Mouse (Mus musculus) heart, postnatal 36 days (tissue): ENCODE measurements at regions not wholly inside any gene's neighbourhood (a gene's known extent, or its start where the extent isn't known, plus 50 kb on each side); places are given as distances from the start of the nearest gene placed in this dataset.

ENCODE experiments used
- DNase-seq, 2 experiments: peaks; one replicate each; pipeline ENCODE4 v3.0.0; 2021 to 2022
- intact Hi-C: fragments of 180-260 bp; cut with DNase I; formaldehyde crosslinking; loops from one replicate; pipeline ENCODE4 v1.15.1; 2025

GRCm38 (mm10) chr8:15734461-15734860, 688.6 kb upstream of the BB014433 start:
- intact Hi-C loops, result loop anchor here (10.0 kb wide), 1 partner anchor 590 kb away; no protein-coding TSS in a partner anchor
- DNase-seq, result no peak

- intact Hi-C loops, result loop anchor here (10.0 kb wide), 1 partner anchor 593 kb away; no protein-coding TSS in a partner anchor
- no peak for DNase-seq
Observed at GRCm38 (mm10) chr8:15731324-15731723, 685.4 kb upstream of the BB014433 start.

- DNase-seq, result peak; percentile 24 to 38
- intact Hi-C loops, result loop anchor here (1.0 kb wide), 2 partner anchors 459 to 508 kb away; no protein-coding TSS in a partner anchor
Observed at GRCm38 (mm10) chr8:15729075-15729474, 683.2 kb upstream of the BB014433 start.

- no peak for DNase-seq
- intact Hi-C loops, result no loop called here
Observed at GRCm38 (mm10) chr8:15726310-15726709, 680.4 kb upstream of the BB014433 start.
